Mouse (Mus musculus) liver, embryonic 15.5 days (tissue): ENCODE measurements at regions not wholly inside any gene's neighbourhood (a gene's known extent, or its start where the extent isn't known, plus 50 kb on each side); places are given as distances from the start of the nearest gene placed in this dataset.

Source experiments
- ATAC-seq: fragments of 200-750 bp; cut with Nextera tagmentation; 2 replicates; pipeline ENCODE4 v1.8.0; 2017; ENCODE audit warnings: moderate number of reproducible peaks, mild to moderate bottlenecking, moderate library complexity; ENCODE audit not compliant: insufficient read depth
- H3K27ac ChIP-seq: fragments of 300-500 bp; sonication (generic); replicated peaks from 2 replicates; pipeline ENCODE4 v1.5.1; 2015; ENCODE audit warnings: mild to moderate bottlenecking, inconsistent platforms
- H3K27me3 ChIP-seq: fragments of 300-500 bp; sonication (generic); 2 replicates; pipeline ENCODE4 v1.6.1; 2015; ENCODE audit warnings: mild to moderate bottlenecking, inconsistent platforms
- H3K36me3 ChIP-seq: fragments of 300-500 bp; sonication (generic); replicated peaks from 2 replicates; pipeline ENCODE4 v1.6.1; 2015; ENCODE audit warnings: moderate library complexity, mild to moderate bottlenecking, inconsistent platforms
- H3K4me1 ChIP-seq: fragments of 300-500 bp; sonication (generic); replicated peaks from 2 replicates; pipeline ENCODE4 v1.6.1; 2015; ENCODE audit warnings: inconsistent platforms
- H3K4me2 ChIP-seq: fragments of 300-500 bp; sonication (generic); 2 replicates; pipeline ENCODE4 v1.6.1; 2015; ENCODE audit warnings: moderate library complexity, mild to moderate bottlenecking, inconsistent platforms
- H3K4me3 ChIP-seq: fragments of 300-500 bp; sonication (generic); replicated peaks from 2 replicates; pipeline ENCODE4 v1.5.1; 2015; ENCODE audit warnings: mild to moderate bottlenecking, inconsistent platforms
- H3K9ac ChIP-seq: fragments of 300-500 bp; sonication (generic); 2 replicates; pipeline ENCODE4 v1.6.1; 2015; ENCODE audit warnings: moderate library complexity, mild to moderate bottlenecking, inconsistent platforms
- H3K9me3 ChIP-seq: fragments of 300-500 bp; sonication (generic); replicated peaks from 2 replicates; pipeline ENCODE4 v1.6.1; 2016; ENCODE audit warnings: inconsistent platforms
- WGBS: fragments of 180-500 bp; shearing (Covaris S2); methylation state at CpG from one replicate; pipeline ENCODE4 v1.1.7; 2015; ENCODE audit warnings: mixed read lengths; ENCODE audit not compliant: insufficient replicate concordance; 5-methylcytosine and 5-hydroxymethylcytosine counted together

DNA sequence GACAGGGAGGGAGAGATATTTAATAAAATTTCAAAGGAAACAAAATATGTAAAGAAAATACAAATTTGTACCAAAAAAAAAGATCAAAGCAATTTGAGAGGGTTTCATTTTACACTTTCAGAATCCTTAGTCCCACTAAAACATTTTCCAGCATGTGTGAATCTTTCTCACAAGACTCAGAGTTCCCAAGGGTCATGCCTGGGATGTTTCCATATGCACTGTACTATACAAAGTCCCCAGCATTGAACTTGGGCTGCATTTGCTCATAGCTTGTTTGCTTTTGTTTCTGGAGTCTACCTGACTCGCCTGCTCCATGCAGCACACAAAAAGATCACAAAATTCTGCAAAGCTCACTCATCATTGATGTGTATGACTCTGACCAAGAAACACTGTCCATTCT lies 122.7 kb downstream of the Atp6ap1l start:
- H3K27me3 ChIP-seq = no peaks in the 10 kb centered on the region

DNA sequence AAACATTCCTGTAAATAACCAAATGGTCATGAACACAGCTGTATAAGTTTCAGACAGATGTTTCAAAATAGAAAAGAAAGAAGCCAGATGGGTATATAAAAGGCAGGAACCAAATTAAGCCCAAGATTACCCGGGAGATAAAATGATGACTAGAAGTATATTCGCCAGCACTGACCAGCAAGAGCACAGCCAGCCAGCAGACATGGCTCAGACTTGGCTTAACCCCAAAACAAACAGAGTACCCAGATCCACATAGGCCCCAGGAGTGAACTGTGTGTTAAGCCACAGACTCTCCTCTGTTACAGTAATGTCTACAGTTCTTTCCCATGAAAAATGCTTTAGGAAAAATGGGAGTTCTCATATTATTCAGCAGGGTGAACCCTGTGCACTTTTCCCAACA lies 123.2 kb downstream of the Atp6ap1l start:
- 65% methylated on average over 2 of the region's 2 CpGs for WGBS
- Histone ChIP-seq H3K27me3 (no peaks in the 10 kb centered on the region), H3K4me3 (no peak overlapping the region), H3K9me3 (no peaks in the 10 kb centered on the region), H3K9ac (no peak overlapping the region), H3K27ac (no peak overlapping the region), H3K4me1 (no peaks in the 10 kb centered on the region), H3K36me3 (no peaks in the 10 kb centered on the region), H3K4me2 (no peak overlapping the region)
- no peak for ATAC-seq

More for the DNA sequence above, 122.7 kb downstream of the Atp6ap1l start:
- no peak for ATAC-seq
- no peak overlapping the region for H3K4me2 ChIP-seq
- no peaks in the 10 kb centered on the region for H3K4me1 ChIP-seq
- no peak overlapping the region for H3K27ac ChIP-seq
- H3K9ac ChIP-seq = no peak overlapping the region
- no peaks in the 10 kb centered on the region for H3K9me3 ChIP-seq
- no peak overlapping the region for H3K4me3 ChIP-seq
- 54% methylated on average over 1 of the region's 1 CpGs for WGBS
- no peaks in the 10 kb centered on the region for H3K36me3 ChIP-seq

DNA sequence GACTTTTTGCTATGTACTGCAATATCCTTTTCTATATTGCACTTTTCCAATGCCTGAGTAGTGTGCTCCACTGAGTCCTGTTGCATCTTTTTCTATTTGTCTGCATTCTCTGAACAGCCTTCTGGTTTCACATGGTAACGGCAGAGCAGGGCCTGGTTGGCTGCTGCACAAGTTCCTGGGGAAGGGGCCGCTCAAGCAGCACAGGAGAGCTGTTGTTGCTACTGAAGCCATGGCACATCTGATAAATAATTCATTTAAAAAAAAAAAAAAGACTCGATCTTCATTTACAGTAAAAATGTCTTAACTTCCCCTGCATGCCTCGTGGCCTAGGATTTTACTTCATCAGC lies 127.2 kb downstream of the Atp6ap1l start:
- Histone ChIP-seq H3K9me3 (no peaks in the 10 kb centered on the region), H3K4me2 (no peak overlapping the region), H3K4me1 (no peaks in the 10 kb centered on the region), H3K36me3 (no peaks in the 10 kb centered on the region), H3K27ac (no peak overlapping the region), H3K4me3 (no peak overlapping the region), H3K9ac (no peak overlapping the region), H3K27me3 (no peaks in the 10 kb centered on the region)
- no peak for ATAC-seq
- WGBS = 56% methylated on average over 4 of the region's 4 CpGs

DNA sequence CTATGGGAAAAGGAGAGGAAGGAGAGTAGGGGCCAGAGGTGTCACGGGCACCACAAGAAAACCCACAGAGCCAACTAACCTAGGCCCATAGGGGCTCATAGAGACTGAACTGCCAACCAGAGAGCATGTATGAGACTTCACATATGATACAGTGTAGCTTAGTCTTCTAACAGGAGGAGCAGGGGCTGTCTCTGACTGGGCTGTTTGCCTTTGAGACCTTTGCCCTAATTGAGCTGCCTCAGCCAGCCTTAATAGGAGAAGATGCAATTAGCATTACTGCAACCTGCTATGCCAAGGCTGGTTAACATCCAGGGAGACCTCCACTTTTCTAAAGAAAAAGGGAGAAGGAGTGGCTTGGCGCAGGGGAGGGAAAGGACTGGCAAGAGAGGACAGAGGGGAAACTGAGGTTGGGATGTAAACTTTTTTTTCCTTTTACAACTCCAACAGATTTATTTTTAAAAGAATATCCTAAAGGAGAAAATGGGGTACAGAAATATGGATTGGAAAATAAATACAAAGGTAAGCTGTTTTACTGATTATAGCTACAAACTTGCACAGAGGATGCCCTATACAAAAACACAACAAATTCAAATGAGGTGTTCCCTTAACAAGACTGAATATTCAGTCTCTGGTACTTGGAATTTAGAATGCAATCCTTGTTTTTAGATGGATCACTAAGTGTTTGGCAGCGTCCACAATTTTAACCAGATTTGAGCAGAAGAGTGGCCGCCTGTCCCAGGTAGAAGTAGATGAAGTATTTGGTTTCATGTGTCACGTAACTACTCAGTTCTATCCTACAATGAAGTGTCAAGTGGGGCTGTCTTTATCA lies 127.8 kb downstream of the Atp6ap1l start:
- Histone ChIP-seq H3K9me3 (no peaks in the 10 kb centered on the region), H3K36me3 (no peaks in the 10 kb centered on the region), H3K27ac (no peak overlapping the region), H3K4me3 (no peak overlapping the region), H3K4me1 (no peaks in the 10 kb centered on the region), H3K27me3 (no peaks in the 10 kb centered on the region), H3K9ac (no peak overlapping the region), H3K4me2 (no peak overlapping the region)
- ATAC-seq = no peak
- 61% methylated on average over 5 of the region's 5 CpGs for WGBS

DNA sequence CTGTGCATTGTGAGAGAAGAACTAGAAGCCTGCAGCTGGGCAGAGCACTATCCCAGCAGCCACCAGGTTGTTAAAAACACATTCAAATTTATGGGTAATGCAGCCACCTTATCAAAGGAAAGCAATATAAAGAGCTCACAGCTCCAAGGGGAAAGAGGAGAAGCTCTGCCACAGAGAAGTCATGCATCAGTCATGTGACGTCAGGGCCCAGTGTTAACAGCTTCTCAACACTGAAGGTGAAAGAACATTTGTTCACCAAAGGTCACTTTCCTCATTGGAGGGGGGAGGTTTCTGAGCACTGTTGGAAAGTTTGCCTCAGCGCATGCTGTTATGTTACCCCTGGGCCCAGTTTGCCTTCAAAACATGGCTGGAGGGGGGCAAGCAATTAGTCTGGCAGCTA lies 143.0 kb downstream of the Atp6ap1l start:
- WGBS = 69% methylated on average over 2 of the region's 2 CpGs
- no peak for ATAC-seq

DNA sequence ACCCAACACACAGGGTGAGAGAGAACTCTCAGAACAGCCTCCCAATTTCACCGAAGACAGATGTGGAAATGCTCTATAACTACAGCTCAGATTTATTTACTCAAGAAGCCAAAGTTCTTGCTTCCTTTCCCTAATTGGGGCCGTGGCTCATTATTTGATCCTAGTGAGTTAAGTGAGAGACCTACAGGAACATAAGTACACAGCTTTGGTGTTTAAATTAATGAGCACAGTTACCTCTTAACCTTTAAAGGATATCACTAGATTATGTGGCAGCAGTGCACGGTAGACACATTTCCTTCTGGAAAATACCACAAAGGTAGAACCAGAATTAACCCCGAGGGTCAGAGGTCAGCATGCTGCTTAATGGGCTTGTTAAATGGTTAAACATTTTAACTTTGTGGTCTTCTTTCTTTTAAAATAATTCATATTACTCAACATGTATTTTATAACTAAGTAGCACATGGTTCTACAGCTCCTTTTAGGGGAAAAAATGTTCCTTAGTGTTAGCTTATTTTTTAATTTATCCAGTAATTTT lies 144.6 kb downstream of the Atp6ap1l start:
- no peaks in the 10 kb centered on the region for H3K4me1 ChIP-seq
- no peak overlapping the region for H3K9ac ChIP-seq
- no peaks in the 10 kb centered on the region for H3K9me3 ChIP-seq
- H3K4me2 ChIP-seq = no peak overlapping the region
- H3K4me3 ChIP-seq = no peak overlapping the region
- 51% methylated on average over 4 of the region's 4 CpGs for WGBS
- H3K36me3 ChIP-seq = no peaks in the 10 kb centered on the region
- H3K27ac ChIP-seq = no peak overlapping the region
- no peak for ATAC-seq
- no peaks in the 10 kb centered on the region for H3K27me3 ChIP-seq

More for the DNA sequence above, 143.0 kb downstream of the Atp6ap1l start:
- Histone ChIP-seq H3K4me2 (no peak overlapping the region), H3K27me3 (no peaks in the 10 kb centered on the region), H3K9ac (no peak overlapping the region), H3K4me1 (no peaks in the 10 kb centered on the region), H3K4me3 (no peak overlapping the region), H3K36me3 (no peaks in the 10 kb centered on the region), H3K9me3 (no peaks in the 10 kb centered on the region), H3K27ac (no peak overlapping the region)

DNA sequence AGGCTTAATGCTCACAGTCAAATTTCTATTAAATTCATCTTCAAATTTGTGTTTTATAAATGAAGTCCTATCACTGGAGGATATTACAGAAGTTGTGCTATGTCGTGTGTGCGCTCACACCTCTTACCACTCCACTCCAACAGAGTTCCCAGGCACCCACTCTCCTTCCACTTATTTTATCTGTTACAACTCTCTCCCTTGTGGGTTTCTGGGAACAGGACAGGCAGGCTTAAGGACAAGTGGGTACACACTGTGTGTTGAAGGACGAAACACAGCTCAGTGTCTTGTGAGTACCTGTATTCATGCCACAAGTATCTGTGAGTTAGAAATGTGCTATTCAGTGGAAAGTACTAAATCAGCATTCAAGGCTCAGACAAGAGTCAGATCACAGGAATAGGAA lies 150.7 kb downstream of the Atp6ap1l start:
- 66% methylated on average over 3 of the region's 3 CpGs for WGBS

DNA sequence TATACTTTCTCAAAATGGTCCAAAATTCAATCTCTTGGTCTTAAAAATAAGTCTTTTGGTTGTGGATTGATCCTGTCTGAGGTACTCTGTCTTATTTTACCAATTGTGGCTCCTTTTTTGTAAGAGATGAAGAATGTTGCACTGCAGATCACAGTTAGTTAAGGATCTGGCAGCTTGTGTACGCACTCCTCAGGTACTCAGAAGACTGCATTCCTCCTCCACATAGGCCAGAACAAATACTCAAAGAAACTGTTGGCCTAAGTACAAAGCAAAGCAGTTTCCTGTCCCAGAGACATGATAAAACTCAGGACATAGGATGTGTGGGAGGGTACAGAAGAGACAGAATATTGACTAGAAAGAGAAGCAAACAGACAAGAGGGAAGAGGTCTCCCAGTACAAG lies 155.4 kb downstream of the Atp6ap1l start:
- Histone ChIP-seq H3K9ac (no peak overlapping the region), H3K27ac (no peak overlapping the region), H3K4me1 (no peaks in the 10 kb centered on the region), H3K4me3 (no peak overlapping the region), H3K27me3 (no peaks in the 10 kb centered on the region), H3K4me2 (no peak overlapping the region), H3K36me3 (no peaks in the 10 kb centered on the region), H3K9me3 (no peaks in the 10 kb centered on the region)
- 57% methylated on average over 1 of the region's 1 CpGs for WGBS
- ATAC-seq = no peak

More for the DNA sequence above, 150.7 kb downstream of the Atp6ap1l start:
- Histone ChIP-seq H3K9ac (no peak overlapping the region), H3K36me3 (no peaks in the 10 kb centered on the region), H3K27me3 (no peaks in the 10 kb centered on the region), H3K4me1 (no peaks in the 10 kb centered on the region), H3K27ac (no peak overlapping the region), H3K9me3 (no peaks in the 10 kb centered on the region), H3K4me2 (no peak overlapping the region), H3K4me3 (no peak overlapping the region)
- no peak for ATAC-seq

DNA sequence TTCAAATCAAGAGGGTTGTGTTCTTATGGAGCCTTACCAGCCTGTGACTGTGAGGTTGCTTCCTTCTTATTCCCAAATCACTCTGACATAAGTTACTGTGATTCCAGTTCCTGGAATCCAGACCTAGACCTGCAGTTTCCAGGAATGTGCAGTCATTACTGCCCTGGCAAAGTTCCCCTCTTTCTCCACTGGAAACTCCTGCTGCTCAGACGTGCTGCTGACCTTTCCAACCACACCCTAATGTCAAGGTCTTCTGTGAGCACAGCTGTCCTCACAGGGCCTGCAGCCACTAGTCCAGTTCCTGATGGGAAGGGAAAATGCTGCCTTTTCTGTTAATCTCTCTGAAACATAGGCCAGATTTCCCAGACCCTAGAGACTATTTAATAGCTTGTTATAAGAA lies 160.1 kb downstream of the Atp6ap1l start:
- Histone ChIP-seq H3K9ac (no peak overlapping the region), H3K36me3 (no peaks in the 10 kb centered on the region), H3K27me3 (no peaks in the 10 kb centered on the region), H3K27ac (no peak overlapping the region), H3K4me2 (no peak overlapping the region), H3K9me3 (no peaks in the 10 kb centered on the region), H3K4me3 (no peak overlapping the region), H3K4me1 (no peaks in the 10 kb centered on the region)
- 27% methylated on average over 1 of the region's 1 CpGs for WGBS
- ATAC-seq = no peak

DNA sequence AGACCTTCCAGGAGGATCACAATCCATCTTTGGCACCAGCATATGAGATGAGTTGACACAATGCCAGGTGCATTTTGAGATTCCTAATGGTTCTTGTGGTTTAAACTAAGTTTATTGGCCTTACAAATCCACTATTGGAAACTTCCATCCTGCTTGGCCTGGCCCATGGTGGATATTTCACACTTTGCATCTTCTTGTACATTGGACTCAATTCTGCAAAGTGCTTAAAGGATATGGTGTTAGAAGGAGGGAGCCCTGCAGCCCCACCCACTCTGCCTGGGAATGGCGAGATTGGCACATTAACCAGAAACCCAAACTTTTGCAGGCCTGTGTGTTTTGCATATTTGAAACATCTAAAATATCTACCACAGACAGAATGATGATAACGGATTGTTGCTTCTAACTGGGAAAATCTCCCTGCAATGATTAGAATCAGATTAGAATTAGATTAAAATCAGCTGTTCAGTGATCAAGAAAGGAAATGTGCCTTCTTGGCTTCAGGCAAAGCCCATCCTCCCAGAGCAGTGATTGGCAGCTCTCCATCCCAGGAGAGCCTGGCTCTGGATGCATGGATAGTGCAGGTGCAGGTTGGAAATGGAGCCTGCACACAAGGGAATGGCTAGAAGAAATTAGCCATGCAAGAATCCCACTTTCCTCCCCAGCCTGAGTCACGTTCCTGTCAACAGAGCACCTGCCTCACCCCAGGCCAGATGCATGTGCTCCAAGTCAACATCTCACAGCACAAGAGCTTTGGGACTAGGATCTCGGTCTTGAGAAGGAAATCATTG lies 162.3 kb downstream of the Atp6ap1l start:
- Histone ChIP-seq H3K9me3 (no peaks in the 10 kb centered on the region), H3K4me2 (no peak overlapping the region), H3K27me3 (no peaks in the 10 kb centered on the region), H3K4me1 (no peaks in the 10 kb centered on the region), H3K27ac (no peak overlapping the region), H3K4me3 (no peak overlapping the region), H3K36me3 (no peaks in the 10 kb centered on the region), H3K9ac (no peak overlapping the region)
- ATAC-seq = no peak
- WGBS = 54% methylated on average over 4 of the region's 4 CpGs

DNA sequence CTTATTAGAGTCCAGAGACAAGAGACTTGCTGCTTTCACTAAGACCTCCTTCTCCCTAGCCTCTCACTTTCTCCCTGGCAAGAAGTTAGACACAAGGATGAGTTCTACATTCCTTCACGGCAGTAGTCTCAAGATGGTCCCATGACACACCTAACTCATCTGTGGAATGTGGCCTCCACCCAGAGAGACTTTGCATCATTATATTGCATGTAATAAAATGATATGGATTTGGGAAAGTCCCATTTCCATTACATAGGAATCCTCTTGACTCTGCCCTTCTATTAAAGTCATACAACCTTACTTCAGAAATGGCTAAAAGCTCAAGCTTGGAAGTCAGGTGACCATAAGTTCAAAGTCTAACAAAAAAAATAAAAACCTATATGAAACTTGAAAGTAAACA lies 165.4 kb downstream of the Atp6ap1l start:
- Histone ChIP-seq H3K27ac (no peak overlapping the region), H3K4me2 (no peak overlapping the region), H3K36me3 (no peaks in the 10 kb centered on the region), H3K4me1 (no peaks in the 10 kb centered on the region), H3K9ac (no peak overlapping the region), H3K4me3 (no peak overlapping the region), H3K27me3 (no peaks in the 10 kb centered on the region), H3K9me3 (no peaks in the 10 kb centered on the region)
- WGBS = 56% methylated on average over 1 of the region's 1 CpGs
- no peak for ATAC-seq
